Mouse (Mus musculus) forebrain, embryonic 15.5 days (tissue): ENCODE measurements around the gene Magoh. TPM values are rescaled to one million over a fixed set of nuclear protein-coding genes. Genes with fewer than 3 reads are reported as not detected.

Source experiments
- ATAC-seq: fragments of 200-750 bp; cut with Nextera tagmentation; replicated peaks from 2 replicates; pipeline ENCODE4 v1.8.0; 2017; ENCODE audit warnings: mild to moderate bottlenecking, moderate TSS enrichment, moderate library complexity
- H3K27ac ChIP-seq: fragments of 300-500 bp; sonication (generic); replicated peaks from 2 replicates; pipeline ENCODE4 v1.5.1; 2015; ENCODE audit warnings: mild to moderate bottlenecking, inconsistent platforms
- H3K27me3 ChIP-seq: fragments of 300-500 bp; sonication (generic); 2 replicates; pipeline ENCODE4 v1.6.1; 2015; ENCODE audit warnings: inconsistent platforms
- H3K36me3 ChIP-seq: fragments of 300-500 bp; sonication (generic); 2 replicates; pipeline ENCODE4 v1.6.1; 2015; ENCODE audit warnings: mild to moderate bottlenecking, inconsistent platforms
- H3K4me1 ChIP-seq: fragments of 300-500 bp; sonication (generic); 2 replicates; pipeline ENCODE4 v1.6.1; 2015; ENCODE audit warnings: inconsistent platforms
- H3K4me2 ChIP-seq: fragments of 300-500 bp; sonication (generic); replicated peaks from 2 replicates; pipeline ENCODE4 v1.6.1; 2015; ENCODE audit warnings: mild to moderate bottlenecking, inconsistent platforms
- H3K4me3 ChIP-seq: fragments of 300-500 bp; sonication (generic); 2 replicates; pipeline ENCODE4 v1.5.1; 2015; ENCODE audit warnings: mild to moderate bottlenecking, inconsistent platforms
- H3K9ac ChIP-seq: fragments of 300-500 bp; sonication (generic); replicated peaks from 2 replicates; pipeline ENCODE4 v1.6.1; 2015; ENCODE audit warnings: mild to moderate bottlenecking, inconsistent platforms
- H3K9me3 ChIP-seq: fragments of 300-500 bp; sonication (generic); 2 replicates; pipeline ENCODE4 v1.6.1; 2016; ENCODE audit warnings: inconsistent platforms
- WGBS: fragments of 180-500 bp; shearing (Covaris S2); methylation state at CpG from one replicate; pipeline ENCODE4 v1.1.7; 2015; ENCODE audit warnings: mixed read lengths; 5-methylcytosine and 5-hydroxymethylcytosine counted together
- polyA plus RNA-seq: library from polyadenylated mRNA; unstranded; fragments of >200 nt; fragmentation: Nextera tagmentation; extraction: Ambion mirVana; gene quantifications from 2 replicates; pipeline ENCODE4 v1.2.1, GENCODE M21; 2015

Magoh gene
- polyA plus RNA-seq, 1 experiment from 2014 or later: 141 TPM

DNA sequence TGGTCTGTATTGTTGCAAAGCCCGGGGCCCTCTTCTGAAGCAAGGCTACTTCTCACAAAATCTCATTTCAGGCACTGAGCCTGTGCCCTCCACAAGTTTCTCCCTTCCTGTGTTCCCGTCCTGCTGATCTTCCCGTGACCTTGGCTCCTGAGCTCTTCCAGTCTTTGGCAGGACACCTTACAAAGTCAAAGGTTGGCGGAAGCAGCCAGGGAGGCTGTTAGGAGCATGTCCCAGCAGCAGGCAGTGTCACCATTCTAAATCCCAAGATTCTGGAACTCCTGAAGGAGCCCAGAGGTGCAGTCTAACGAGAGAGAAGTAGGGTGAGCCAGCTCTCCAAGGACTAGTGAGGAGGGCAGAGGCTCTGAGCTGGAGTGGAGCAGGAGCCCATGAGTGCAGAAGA lies 31.0 kb upstream of the Magoh start:
- WGBS: 75% methylated on average over 5 of the region's 5 CpGs
- no peak overlapping the region for H3K9ac ChIP-seq

DNA sequence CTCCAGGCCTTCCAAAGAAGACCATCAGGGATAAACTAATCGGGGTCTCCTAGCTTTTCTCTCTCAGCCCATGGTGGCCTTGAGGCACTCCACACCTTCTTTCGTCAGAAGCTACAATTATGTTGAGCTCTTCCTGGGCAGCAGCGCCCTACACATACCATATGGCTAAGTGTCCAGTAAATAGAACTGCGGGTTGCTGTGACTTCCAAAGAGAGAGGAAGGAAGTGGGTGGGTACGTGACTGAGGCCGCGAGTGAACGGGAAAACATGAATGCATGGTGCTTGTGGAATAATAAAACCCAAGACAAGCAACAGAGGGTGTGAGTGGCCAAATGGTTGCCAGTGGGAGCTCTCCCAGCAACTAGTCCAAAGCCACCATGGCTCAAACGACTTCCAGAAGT lies 29.9 kb upstream of the Magoh start:
- Histone ChIP-seq H3K36me3 (peaks cover 68% of the 10 kb centered on the region), H3K4me3 (no peak overlapping the region), H3K9ac (no peak overlapping the region), H3K9me3 (no peaks in the 10 kb centered on the region), H3K27ac (no peak overlapping the region), H3K4me2 (no peak overlapping the region), H3K4me1 (peaks cover 8% of the 10 kb centered on the region), H3K27me3 (no peaks in the 10 kb centered on the region)
- no peak for ATAC-seq
- 83% methylated on average over 9 of the region's 9 CpGs for WGBS

More for the DNA sequence above, 31.0 kb upstream of the Magoh start:
- H3K4me3 ChIP-seq: no peak overlapping the region
- H3K27me3 ChIP-seq: no peaks in the 10 kb centered on the region
- peaks cover 64% of the 10 kb centered on the region for H3K36me3 ChIP-seq
- peaks cover 17% of the 10 kb centered on the region for H3K4me1 ChIP-seq
- no peak overlapping the region for H3K27ac ChIP-seq
- H3K9me3 ChIP-seq: no peaks in the 10 kb centered on the region
- H3K4me2 ChIP-seq: no peak overlapping the region
- ATAC-seq: no peak

DNA sequence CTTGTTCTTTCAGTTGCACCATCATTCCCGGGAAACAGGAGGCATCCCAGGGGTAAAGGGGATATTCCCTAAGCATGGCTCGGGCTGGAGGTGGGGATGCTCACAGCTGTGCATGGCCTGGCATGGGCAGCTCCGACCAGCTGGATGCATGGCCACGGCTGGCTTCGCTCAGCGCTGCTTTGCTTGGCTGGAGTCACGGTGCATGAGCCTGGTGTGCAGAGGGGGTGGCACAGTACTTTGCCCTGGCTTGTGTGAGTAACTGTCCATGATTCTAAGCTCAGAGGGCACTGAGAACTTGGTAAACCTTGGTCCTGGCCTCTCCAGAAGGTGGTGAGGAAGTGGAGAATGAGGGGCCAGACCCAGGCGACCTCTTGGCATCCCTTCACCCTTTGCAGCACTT lies 29.5 kb upstream of the Magoh start:
- Histone ChIP-seq H3K9me3 (no peaks in the 10 kb centered on the region), H3K4me2 (no peak overlapping the region), H3K27me3 (no peaks in the 10 kb centered on the region), H3K9ac (no peak overlapping the region), H3K27ac (no peak overlapping the region), H3K4me1 (0 out of 2 replicates have a peak, but pooled peaks cover 4% of the 10 kb centered on the region), H3K36me3 (peaks cover 73% of the 10 kb centered on the region), H3K4me3 (no peak overlapping the region)
- no peak for ATAC-seq
- 89% methylated on average over 8 of the region's 8 CpGs for WGBS

DNA sequence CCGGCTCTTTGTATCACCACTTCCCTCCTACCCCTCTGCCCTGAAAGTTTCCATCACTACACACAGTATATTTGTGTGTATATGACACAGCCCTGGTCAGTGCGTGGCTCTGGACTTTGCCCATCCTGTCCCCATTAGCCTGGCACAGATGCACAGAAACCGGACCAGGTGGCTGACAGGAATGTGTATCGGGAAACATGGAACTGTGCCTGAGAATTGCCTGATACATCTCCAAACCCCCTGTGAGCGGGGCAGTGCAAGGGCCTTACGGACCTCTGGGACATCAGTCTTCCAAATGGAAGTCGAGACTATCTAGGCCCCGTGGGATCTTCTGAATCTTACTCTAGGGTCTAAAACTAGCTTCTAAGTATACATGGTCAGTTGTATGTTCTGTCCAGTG lies 26.2 kb upstream of the Magoh start:
- H3K4me2 ChIP-seq: no peak overlapping the region
- H3K27me3 ChIP-seq: no peaks in the 10 kb centered on the region
- no peaks in the 10 kb centered on the region for H3K9me3 ChIP-seq
- 94% methylated on average over 8 of the region's 8 CpGs for WGBS
- H3K4me1 ChIP-seq: no peaks in the 10 kb centered on the region
- no peak overlapping the region for H3K9ac ChIP-seq
- H3K4me3 ChIP-seq: no peak overlapping the region
- ATAC-seq: no peak
- H3K27ac ChIP-seq: no peak overlapping the region
- H3K36me3 ChIP-seq: peaks cover 85% of the 10 kb centered on the region

DNA sequence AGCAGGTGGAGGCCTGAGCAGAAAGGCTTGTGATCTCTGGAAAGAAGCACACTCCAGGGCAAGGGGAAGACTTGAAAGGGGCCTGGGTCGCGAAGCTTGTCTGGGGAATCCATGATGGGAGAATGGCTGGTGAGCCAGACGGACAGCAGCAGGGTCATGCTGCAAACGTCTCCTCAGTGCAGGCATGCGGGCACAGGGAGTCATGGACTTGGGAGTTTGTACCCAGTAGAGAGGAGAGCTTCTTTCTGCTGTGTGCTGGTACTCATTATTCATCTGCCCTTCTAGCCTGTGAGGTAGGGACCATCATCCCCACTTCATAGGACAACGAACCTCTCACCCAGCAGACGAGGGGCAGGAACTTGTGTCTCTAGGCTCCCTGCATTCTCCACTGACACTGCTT lies 25.7 kb upstream of the Magoh start:
- Histone ChIP-seq H3K9ac (no peak overlapping the region), H3K27ac (no peak overlapping the region), H3K36me3 (peaks cover 85% of the 10 kb centered on the region), H3K9me3 (no peaks in the 10 kb centered on the region), H3K4me2 (no peak overlapping the region), H3K4me3 (no peak overlapping the region), H3K4me1 (no peaks in the 10 kb centered on the region), H3K27me3 (no peaks in the 10 kb centered on the region)
- ATAC-seq: no peak
- WGBS: 93% methylated on average over 7 of the region's 7 CpGs

DNA sequence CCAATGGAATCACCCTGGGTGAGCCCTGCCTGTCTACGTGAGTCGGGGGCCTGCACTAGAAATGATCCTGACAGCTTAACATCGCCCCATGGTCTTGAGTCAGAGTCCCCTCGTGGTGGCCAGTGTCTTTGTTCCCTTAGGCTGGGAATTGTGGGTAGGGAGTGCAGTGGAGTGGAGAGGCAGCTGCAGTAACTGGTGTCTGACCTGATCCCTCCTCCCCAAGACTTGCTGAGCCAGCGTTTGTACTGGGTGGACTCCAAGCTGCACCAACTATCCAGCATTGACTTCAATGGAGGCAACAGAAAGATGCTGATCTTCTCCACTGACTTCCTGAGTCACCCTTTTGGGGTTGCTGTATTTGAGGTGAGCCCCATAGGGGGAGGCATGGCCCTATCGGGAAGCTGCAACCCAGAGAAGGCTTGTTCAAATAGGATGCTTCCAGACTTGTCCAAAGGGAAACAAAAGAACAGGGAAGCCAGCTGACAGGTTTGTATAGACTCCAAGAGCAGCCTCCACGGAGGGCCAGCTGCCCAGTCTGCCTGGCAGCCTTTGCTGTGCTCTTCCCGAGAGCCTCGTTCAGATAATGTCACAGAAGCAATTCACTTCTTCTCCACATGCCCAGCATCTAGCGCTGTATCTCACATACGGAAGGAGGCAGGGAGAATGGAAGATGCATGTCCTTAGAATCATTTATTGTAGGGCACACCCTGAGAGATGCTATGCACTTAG lies 22.4 kb upstream of the Magoh start:
- Histone ChIP-seq H3K9ac (no peak overlapping the region), H3K36me3 (peaks cover 97% of the 10 kb centered on the region), H3K9me3 (no peaks in the 10 kb centered on the region), H3K4me2 (no peak overlapping the region), H3K4me3 (no peak overlapping the region), H3K27ac (peak overlapping the region; percentile 43; the same call in 1 of the 2 replicates), H3K27me3 (no peaks in the 10 kb centered on the region), H3K4me1 (no peaks in the 10 kb centered on the region)
- 73% methylated on average over 11 of the region's 11 CpGs for WGBS
- ATAC-seq: no peak; the same call in 1 of the 2 replicates

DNA sequence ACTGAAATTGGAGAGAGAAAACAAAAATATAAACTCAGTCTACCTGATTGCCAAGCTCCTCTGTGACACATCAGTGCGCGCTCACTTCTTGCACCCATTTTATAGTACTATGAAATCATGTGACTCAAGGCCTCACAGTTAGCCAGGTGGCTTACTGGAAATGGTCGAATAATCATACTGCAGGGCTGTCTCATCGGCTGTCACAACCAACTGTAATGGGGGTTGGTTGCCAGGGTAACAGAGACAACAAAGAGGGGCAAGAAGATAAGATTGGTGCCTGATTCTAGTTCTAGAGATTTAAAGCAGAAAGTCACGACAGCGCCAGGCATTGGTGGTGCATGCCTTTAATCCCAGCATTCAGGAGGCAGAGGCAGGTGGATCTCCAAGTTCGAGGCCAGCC lies 20.6 kb upstream of the Magoh start:
- H3K36me3 ChIP-seq: peaks cover 96% of the 10 kb centered on the region
- no peak overlapping the region for H3K27ac ChIP-seq
- H3K4me2 ChIP-seq: no peak overlapping the region
- no peak overlapping the region for H3K4me3 ChIP-seq
- no peak for ATAC-seq
- H3K4me1 ChIP-seq: no peaks in the 10 kb centered on the region
- no peak overlapping the region for H3K9ac ChIP-seq
- 87% methylated on average over 7 of the region's 7 CpGs for WGBS
- H3K9me3 ChIP-seq: no peaks in the 10 kb centered on the region
- no peaks in the 10 kb centered on the region for H3K27me3 ChIP-seq

DNA sequence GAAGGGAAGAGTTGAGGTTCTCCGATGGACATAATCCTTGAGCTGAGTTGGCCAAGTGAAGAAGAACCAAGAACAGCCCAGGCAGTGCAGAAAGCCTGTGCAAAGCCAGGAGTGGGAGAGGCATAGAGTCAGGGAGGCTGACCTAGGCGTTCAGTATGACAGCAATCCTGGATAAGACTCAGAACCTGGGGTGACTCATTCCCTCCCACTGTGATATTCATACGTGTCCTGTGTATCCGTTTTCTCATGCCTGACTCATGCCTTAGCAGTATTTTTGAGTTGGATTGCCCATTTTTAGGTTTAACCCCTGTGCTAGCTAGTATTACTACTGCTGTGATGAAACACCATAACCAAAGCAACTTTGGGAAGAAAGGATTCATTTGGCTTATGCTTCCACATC lies 14.7 kb upstream of the Magoh start:
- ATAC-seq: no peak
- H3K27me3 ChIP-seq: no peaks in the 10 kb centered on the region
- H3K4me2 ChIP-seq: no peak overlapping the region
- peaks cover 82% of the 10 kb centered on the region for H3K36me3 ChIP-seq
- no peaks in the 10 kb centered on the region for H3K9me3 ChIP-seq
- WGBS: 88% methylated on average over 4 of the region's 4 CpGs
- H3K27ac ChIP-seq: no peak overlapping the region
- H3K4me3 ChIP-seq: no peak overlapping the region
- no peak overlapping the region for H3K9ac ChIP-seq
- no peaks in the 10 kb centered on the region for H3K4me1 ChIP-seq

DNA sequence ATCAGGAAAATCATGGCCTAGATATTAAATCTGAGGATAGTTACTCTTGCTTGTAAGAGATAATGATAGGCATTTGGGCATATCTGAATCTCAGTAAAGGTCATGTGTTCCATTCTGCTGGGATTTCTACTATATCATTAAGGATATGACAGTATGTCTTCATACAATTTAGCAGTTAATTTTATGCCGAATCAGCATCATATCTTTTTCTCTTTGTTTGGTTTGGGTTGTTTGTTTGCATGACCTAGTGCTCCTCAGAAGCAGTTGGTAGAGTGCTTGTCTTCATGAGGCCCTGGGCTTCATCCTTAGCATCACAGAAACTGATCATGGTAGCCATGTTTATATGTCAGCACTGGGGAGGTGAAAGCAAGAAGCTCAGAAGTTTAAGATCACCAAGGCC lies 2.1 kb downstream of the Magoh start:
- 98% methylated on average over 1 of the region's 1 CpGs for WGBS
- peaks cover 46% of the 10 kb centered on the region for H3K36me3 ChIP-seq

DNA sequence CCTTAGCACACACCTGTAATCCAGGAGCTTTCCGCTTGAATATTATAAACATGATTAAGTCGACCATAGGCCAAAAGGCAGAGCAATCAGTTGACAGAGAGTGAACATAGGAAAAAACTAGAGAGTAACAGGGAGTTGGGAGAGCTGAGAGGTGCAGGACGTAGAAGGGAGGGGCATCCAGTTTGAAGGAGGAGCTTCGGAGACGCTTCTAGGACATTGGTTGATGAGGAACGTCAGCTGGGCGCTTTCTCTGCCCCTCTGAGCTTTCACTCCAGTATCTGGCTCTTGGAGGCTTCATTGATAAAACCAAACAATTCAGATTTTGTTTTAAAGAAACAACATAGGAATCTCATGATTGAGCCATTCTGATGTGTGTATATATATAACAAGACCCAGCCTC lies 6.8 kb downstream of the Magoh start:
- ATAC-seq: no peak
- Histone ChIP-seq H3K9me3 (no peaks in the 10 kb centered on the region), H3K4me1 (peaks cover 17% of the 10 kb centered on the region), H3K36me3 (peaks cover 52% of the 10 kb centered on the region), H3K27ac (no peak overlapping the region), H3K27me3 (no peaks in the 10 kb centered on the region), H3K4me2 (no peak overlapping the region), H3K4me3 (no peak overlapping the region), H3K9ac (no peak overlapping the region)
- WGBS: 80% methylated on average over 7 of the region's 7 CpGs

More for the DNA sequence above, 2.1 kb downstream of the Magoh start:
- Histone ChIP-seq H3K27ac (no peak overlapping the region), H3K9ac (no peak overlapping the region), H3K4me1 (peaks cover 21% of the 10 kb centered on the region), H3K27me3 (no peaks in the 10 kb centered on the region), H3K9me3 (no peaks in the 10 kb centered on the region), H3K4me3 (no peak overlapping the region), H3K4me2 (no peak overlapping the region)
- no peak for ATAC-seq

DNA sequence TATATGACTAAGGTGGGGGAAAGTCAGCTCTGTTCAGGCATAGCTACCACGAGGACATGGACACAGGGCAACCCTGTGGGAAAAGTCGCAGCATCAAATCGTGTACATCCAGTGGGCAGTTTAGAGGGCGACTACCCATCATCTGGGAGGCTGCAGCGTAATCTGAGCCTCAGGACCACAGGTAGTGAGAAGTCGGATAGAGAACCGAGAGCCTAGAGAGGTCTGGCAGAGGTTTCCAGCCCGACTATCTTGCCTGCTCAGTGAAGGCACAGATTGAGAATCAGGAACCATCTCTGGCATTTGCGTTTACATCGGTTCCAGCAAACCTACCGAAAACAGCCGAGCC lies 9.8 kb downstream of the Magoh start:
- ATAC-seq: peak; percentile 50
- no peaks in the 10 kb centered on the region for H3K9me3 ChIP-seq
- no peaks in the 10 kb centered on the region for H3K27me3 ChIP-seq
- under 1% methylated on average over 12 of the region's 12 CpGs for WGBS
- H3K4me1 ChIP-seq: peaks cover 13% of the 10 kb centered on the region
- H3K9ac ChIP-seq: peak overlapping the region; percentile 71
- H3K27ac ChIP-seq: peak overlapping the region; percentile 94
- peak overlapping the region; percentile 55 for H3K4me3 ChIP-seq
- H3K36me3 ChIP-seq: peaks cover 45% of the 10 kb centered on the region
- peak overlapping the region; percentile 67 for H3K4me2 ChIP-seq

DNA sequence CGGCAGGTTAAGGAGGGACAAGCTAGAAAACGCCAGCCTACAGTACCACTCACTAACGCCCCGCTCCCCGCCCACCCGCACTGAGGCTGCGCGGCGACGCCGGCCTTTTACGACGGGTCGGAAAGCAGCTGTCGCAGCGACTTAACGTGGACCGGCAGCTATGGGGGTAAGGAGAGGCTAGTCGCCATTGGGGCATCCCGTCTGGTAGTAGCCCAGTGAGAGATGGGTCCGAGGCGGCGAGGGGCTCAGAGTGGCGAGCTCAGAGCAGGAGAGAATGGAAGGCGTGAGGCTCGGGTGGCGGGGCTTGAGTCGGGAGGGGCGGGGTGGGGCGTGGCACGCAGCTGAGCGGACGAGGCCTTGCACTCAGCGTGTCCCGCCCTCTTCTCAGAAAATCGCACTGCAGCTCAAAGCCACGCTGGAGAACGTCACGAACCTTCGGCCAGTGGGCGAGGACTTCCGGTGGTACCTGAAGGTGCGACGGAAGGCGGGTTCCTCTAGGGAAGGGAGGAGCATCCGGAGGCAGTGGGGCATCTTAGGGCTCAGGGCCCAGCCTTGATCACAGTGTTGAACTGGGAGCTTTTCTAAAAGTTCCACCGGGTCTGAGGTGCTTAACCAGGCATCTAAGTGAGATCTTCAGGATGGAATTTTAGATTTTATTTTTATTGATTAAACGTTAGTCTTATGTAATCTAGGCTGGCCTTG lies 10.3 kb downstream of the Magoh start, which contains the start of gene 0610037L13Rik:
Gene 0610037L13Rik (plus strand): TSS at position 83 of the 702 bp plus-strand sequence.
- peaks cover 13% of the 10 kb centered on the region for H3K4me1 ChIP-seq
- peak within 1 kb of the TSS; percentile 67 for H3K4me2 ChIP-seq
- no peaks in the 10 kb centered on the region for H3K9me3 ChIP-seq
- no peaks in the 10 kb centered on the region for H3K27me3 ChIP-seq
- H3K36me3 ChIP-seq: peaks cover 45% of the 10 kb centered on the region
- WGBS: under 1% methylated on average over 48 of the region's 48 CpGs
- peak within 1 kb of the TSS; percentile 94 for H3K27ac ChIP-seq
- peak within 1 kb of the TSS; percentile 71 for H3K9ac ChIP-seq
- peak; percentile 95 for ATAC-seq
- peak within 1 kb of the TSS; percentile 55 for H3K4me3 ChIP-seq
